Mouse (Mus musculus): Measurements from ENCODE around the gene Ecsit. TPM values are rescaled to one million over a fixed set of nuclear protein-coding genes. Genes with fewer than 3 reads are reported as not detected.

Ecsit gene
- polyA plus RNA-seq (2012; rRNA removed), result 36.3 and 37.5 TPM in 2 replicates
- polyA plus RNA-seq (2014; fragmentation: Nextera tagmentation; extraction: Ambion mirVana), result 30.6 and 32.9 TPM in 2 replicates

GRCm38 (mm10) chr9:22085022-22085834 lies at the start of gene Ecsit:
Ecsit (minus strand) TSS chr9:22085438.
- under 1% methylated on average over 47 of the region's 48 CpGs for WGBS
- peak; percentile 98 for DNase-seq (ENCODE audit: low spot score)
- TF ChIP-seq POLR2A (IDR thresholded peaks at IDR 0.05; ENCODE audit: borderline replicate concordance, extremely low read depth, insufficient read depth, insufficient read length), result peak; percentile 35; the same call in 1 of the 2 replicates

GRCm38 (mm10) chr9:22134246-22134890 lies 49.1 kb upstream of the Ecsit start:
- Histone ChIP-seq H3K9ac (ENCODE audit: low read depth, low read length, severe bottlenecking) (no peak overlapping the region), H3K4me1 (ENCODE audit: control insufficient read depth, insufficient read depth, low read length) (peaks cover 10% of the 10 kb centered on the region), H3K27ac (replicated peaks; ENCODE audit: low read depth, low read length) (no peak overlapping the region), H3K9me3 (ENCODE audit: control insufficient read depth, low read length) (no peaks in the 10 kb centered on the region), H3K4me3 (replicated peaks; ENCODE audit: low read length) (no peak overlapping the region), H3K36me3 (ENCODE audit: control insufficient read depth, insufficient read depth, low read length) (no peaks in the 10 kb centered on the region), H3K4me2 (replicated peaks; ENCODE audit: low read depth, low read length, severe bottlenecking) (no peak overlapping the region), H3K27me3 (ENCODE audit: control insufficient read depth, insufficient read depth, low read length) (no peaks in the 10 kb centered on the region)
- TF ChIP-seq POLR2A (IDR thresholded peaks at IDR 0.05; ENCODE audit: borderline replicate concordance, extremely low read depth, insufficient read depth, insufficient read length), result no peak
- 73% methylated on average over 7 of the region's 7 CpGs for WGBS
- DNase-seq (ENCODE audit: low spot score), result no peak
- no peak for ATAC-seq (ENCODE audit: low FRiP score, low read depth)

More at GRCm38 (mm10) chr9:22085022-22085834, at the start of gene Ecsit:
- ATAC-seq (ENCODE audit: low FRiP score, low read depth), result peak; percentile 99
- H3K36me3 ChIP-seq (ENCODE audit: control insufficient read depth, insufficient read depth, low read length), result no peaks in the 10 kb centered on the region
- H3K27me3 ChIP-seq (ENCODE audit: control insufficient read depth, insufficient read depth, low read length), result no peaks in the 10 kb centered on the region
- H3K4me1 ChIP-seq (ENCODE audit: control insufficient read depth, insufficient read depth, low read length), result peaks cover 5% of the 10 kb centered on the region
- peak within 1 kb of the TSS; percentile 77 for H3K4me3 ChIP-seq (replicated peaks; ENCODE audit: low read length)
- H3K9ac ChIP-seq (ENCODE audit: low read depth, low read length, severe bottlenecking), result peak within 1 kb of the TSS; percentile 70
- no peaks in the 10 kb centered on the region for H3K9me3 ChIP-seq (ENCODE audit: control insufficient read depth, low read length)
- H3K27ac ChIP-seq (replicated peaks; ENCODE audit: low read depth, low read length), result peak within 1 kb of the TSS; percentile 71
- H3K4me2 ChIP-seq (replicated peaks; ENCODE audit: low read depth, low read length, severe bottlenecking), result peak within 1 kb of the TSS; percentile 74

GRCm38 (mm10) chr9:22132220-22132619 lies 47.0 kb upstream of the Ecsit start:
- DNase-seq (ENCODE audit: low spot score) (peak; percentile 11), ATAC-seq (ENCODE audit: low FRiP score, low read depth) (no peak)
- Histone ChIP-seq H3K27me3 (ENCODE audit: control insufficient read depth, insufficient read depth, low read length) (no peaks in the 10 kb centered on the region), H3K36me3 (ENCODE audit: control insufficient read depth, insufficient read depth, low read length) (no peaks in the 10 kb centered on the region), H3K4me1 (ENCODE audit: control insufficient read depth, insufficient read depth, low read length) (peaks cover 10% of the 10 kb centered on the region), H3K4me3 (replicated peaks; ENCODE audit: low read length) (peak overlapping the region; percentile 39), H3K27ac (replicated peaks; ENCODE audit: low read depth, low read length) (no peak overlapping the region), H3K4me2 (replicated peaks; ENCODE audit: low read depth, low read length, severe bottlenecking) (peak overlapping the region; percentile 81), H3K9me3 (ENCODE audit: control insufficient read depth, low read length) (no peaks in the 10 kb centered on the region), H3K9ac (ENCODE audit: low read depth, low read length, severe bottlenecking) (no peak overlapping the region)
- WGBS, result 42% methylated on average over 11 of the region's 11 CpGs
- no peak for TF ChIP-seq POLR2A (IDR thresholded peaks at IDR 0.05; ENCODE audit: borderline replicate concordance, extremely low read depth, insufficient read depth, insufficient read length)

- WGBS, result 1% methylated on average over 19 of the region's 35 CpGs
These were observed 46.2 kb upstream of the Ecsit start for GRCm38 (mm10) chr9:22131226-22131981.

More at GRCm38 (mm10) chr9:22131226-22131981, 46.2 kb upstream of the Ecsit start:
- ATAC-seq (ENCODE audit: low FRiP score, low read depth) (peak; percentile 62; the same call in 1 of the 2 replicates), DNase-seq (ENCODE audit: low spot score) (peak; percentile 53)
- peak overlapping the region; percentile 51 for H3K9ac ChIP-seq (ENCODE audit: low read depth, low read length, severe bottlenecking)
- H3K27me3 ChIP-seq (ENCODE audit: control insufficient read depth, insufficient read depth, low read length), result no peaks in the 10 kb centered on the region
- H3K4me3 ChIP-seq (replicated peaks; ENCODE audit: low read length), result peak overlapping the region; percentile 39
- no peak overlapping the region for H3K27ac ChIP-seq (replicated peaks; ENCODE audit: low read depth, low read length)
- H3K36me3 ChIP-seq (ENCODE audit: control insufficient read depth, insufficient read depth, low read length), result no peaks in the 10 kb centered on the region
- TF ChIP-seq POLR2A (IDR thresholded peaks at IDR 0.05; ENCODE audit: borderline replicate concordance, extremely low read depth, insufficient read depth, insufficient read length), result no peak
- H3K9me3 ChIP-seq (ENCODE audit: control insufficient read depth, low read length), result no peaks in the 10 kb centered on the region
- peaks cover 5% of the 10 kb centered on the region for H3K4me1 ChIP-seq (ENCODE audit: control insufficient read depth, insufficient read depth, low read length)
- H3K4me2 ChIP-seq (replicated peaks; ENCODE audit: low read depth, low read length, severe bottlenecking), result peak overlapping the region; percentile 81

Data from limb, embryonic 14.5 days (tissue).